Mouse (Mus musculus) midbrain, embryonic 10.5 days (tissue): Measurements from ENCODE around the gene Rps27rt. TPM values are rescaled to one million over a fixed set of nuclear protein-coding genes. Genes with fewer than 3 reads are reported as not detected.
"Not testable (repeated sequence)": the region's sequence is repeated elsewhere in the genome, so short reads cannot be mapped to it uniquely, and the experiment has no call there.

Experiments
- DNase-seq: peaks from one replicate; pipeline ENCODE4 v3.0.0-alpha.2; 2017; ENCODE audit warnings: low spot score
- H3K27ac ChIP-seq: fragments of 300-500 bp; sonication (generic); replicated peaks from 2 replicates; pipeline ENCODE4 v1.5.1; 2016; ENCODE audit warnings: mild to moderate bottlenecking
- H3K27me3 ChIP-seq: fragments of 300-500 bp; sonication (generic); 2 replicates; pipeline ENCODE4 v1.6.1; 2016; ENCODE audit warnings: low read depth, mild to moderate bottlenecking; ENCODE audit not compliant: poor library complexity, severe bottlenecking
- H3K36me3 ChIP-seq: fragments of 300-500 bp; sonication (generic); 2 replicates; pipeline ENCODE4 v1.6.1; 2016; ENCODE audit warnings: mild to moderate bottlenecking, moderate library complexity
- H3K4me1 ChIP-seq: fragments of 300-500 bp; sonication (generic); 2 replicates; pipeline ENCODE4 v1.6.1; 2016
- H3K4me3 ChIP-seq: fragments of 300-500 bp; sonication (generic); 2 replicates; pipeline ENCODE4 v1.5.1; 2016; ENCODE audit warnings: mild to moderate bottlenecking, moderate library complexity
- H3K9me3 ChIP-seq: fragments of 300-500 bp; sonication (generic); replicated peaks from 2 replicates; pipeline ENCODE4 v1.6.1; 2016; ENCODE audit warnings: mild to moderate bottlenecking
- WGBS: fragments of 180-500 bp; shearing (Covaris S2); methylation state at CpG from one replicate; pipeline ENCODE4 v1.1.7; 2016; 5-methylcytosine and 5-hydroxymethylcytosine counted together
- polyA plus RNA-seq: library from polyadenylated mRNA; unstranded; fragments of >200 nt; fragmentation: Nextera tagmentation; extraction: Ambion mirVana; gene quantifications from 2 replicates; pipeline ENCODE4 v1.2.1, GENCODE M21; 2016

The Rps27rt gene
- polyA plus RNA-seq, 1 experiment from 2014 or later, result 286 TPM

GRCm38 (mm10) chr9:114977461-114978280 lies 4.9 kb downstream of the Rps27rt start:
- 9% methylated on average over 30 of the region's 31 CpGs for WGBS
- H3K27ac ChIP-seq, result peak overlapping the region; percentile 91
- DNase-seq, result no peak

GRCm38 (mm10) chr9:114966286-114966685 lies 16.3 kb downstream of the Rps27rt start:
- DNase-seq, H3K27me3 ChIP-seq, H3K9me3 ChIP-seq, H3K4me3 ChIP-seq, H3K27ac ChIP-seq, H3K4me1 ChIP-seq, H3K36me3 ChIP-seq: not testable (repeated sequence)
- 87% methylated on average over 7 of the region's 7 CpGs for WGBS

More at GRCm38 (mm10) chr9:114977461-114978280, 4.9 kb downstream of the Rps27rt start:
- H3K36me3 ChIP-seq, result no peaks in the 10 kb centered on the region
- peaks cover 25% of the 10 kb centered on the region for H3K4me1 ChIP-seq
- no peaks in the 10 kb centered on the region for H3K9me3 ChIP-seq
- peaks cover 50% of the 10 kb centered on the region for H3K27me3 ChIP-seq
- peak overlapping the region; percentile 83 for H3K4me3 ChIP-seq

- Histone ChIP-seq H3K4me1 (peaks cover 4% of the 10 kb centered on the region; the same call in 1 of the 2 replicates), H3K9me3 (peaks cover 4% of the 10 kb centered on the region; the same call in 1 of the 2 replicates), H3K36me3 (no peaks in the 10 kb centered on the region), H3K27me3 (no peaks in the 10 kb centered on the region), H3K4me3 (no peak overlapping the region), H3K27ac (no peak overlapping the region)
- 60% methylated on average over 3 of the region's 3 CpGs for WGBS
- DNase-seq, result no peak
These were observed 18.4 kb downstream of the Rps27rt start for GRCm38 (mm10) chr9:114964093-114964492.

- WGBS, result 88% methylated on average over 6 of the region's 6 CpGs
- H3K36me3 ChIP-seq, result no peaks in the 10 kb centered on the region
- DNase-seq, result no peak
- peaks cover 4% of the 10 kb centered on the region; the same call in 1 of the 2 replicates for H3K9me3 ChIP-seq
- peaks cover 4% of the 10 kb centered on the region; the same call in 1 of the 2 replicates for H3K4me1 ChIP-seq
- H3K27me3 ChIP-seq, result no peaks in the 10 kb centered on the region
- H3K4me3 ChIP-seq, result no peak overlapping the region
- H3K27ac ChIP-seq, result no peak overlapping the region
These were observed 21.7 kb downstream of the Rps27rt start for GRCm38 (mm10) chr9:114960844-114961243.

- Histone ChIP-seq H3K4me1 (peaks cover 4% of the 10 kb centered on the region; the same call in 1 of the 2 replicates), H3K36me3 (no peaks in the 10 kb centered on the region), H3K27ac (no peak overlapping the region), H3K9me3 (peaks cover 4% of the 10 kb centered on the region; the same call in 1 of the 2 replicates), H3K4me3 (no peak overlapping the region), H3K27me3 (no peaks in the 10 kb centered on the region)
- 81% methylated on average over 4 of the region's 4 CpGs for WGBS
- no peak for DNase-seq
These were observed 22.3 kb downstream of the Rps27rt start for GRCm38 (mm10) chr9:114960043-114960789.

GRCm38 (mm10) chr9:114956945-114957344 lies 25.6 kb downstream of the Rps27rt start:
- no peaks in the 10 kb centered on the region for H3K27me3 ChIP-seq
- no peaks in the 10 kb centered on the region for H3K36me3 ChIP-seq
- 47% methylated on average over 5 of the region's 5 CpGs for WGBS
- H3K4me1 ChIP-seq, result no peaks in the 10 kb centered on the region
- DNase-seq, result peak; percentile 39
- no peak overlapping the region for H3K4me3 ChIP-seq
- peaks cover under 1% of the 10 kb centered on the region; the same call in 1 of the 2 replicates for H3K9me3 ChIP-seq
- no peak overlapping the region for H3K27ac ChIP-seq

GRCm38 (mm10) chr9:114955340-114955739 lies 27.2 kb downstream of the Rps27rt start:
- 93% methylated on average over 11 of the region's 11 CpGs for WGBS
- Histone ChIP-seq H3K36me3 (no peaks in the 10 kb centered on the region), H3K27me3 (no peaks in the 10 kb centered on the region), H3K9me3 (no peaks in the 10 kb centered on the region), H3K4me3 (no peak overlapping the region), H3K4me1 (0 out of 2 replicates have a peak, but pooled peaks cover 2% of the 10 kb centered on the region), H3K27ac (no peak overlapping the region)
- DNase-seq, result no peak

- Histone ChIP-seq H3K4me1 (peaks cover 8% of the 10 kb centered on the region; the same call in 1 of the 2 replicates), H3K27me3 (no peaks in the 10 kb centered on the region), H3K9me3 (no peaks in the 10 kb centered on the region), H3K4me3 (no peak overlapping the region), H3K36me3 (no peaks in the 10 kb centered on the region), H3K27ac (no peak overlapping the region)
- no peak for DNase-seq
- 43% methylated on average over 1 of the region's 1 CpGs for WGBS
These were observed 29.7 kb downstream of the Rps27rt start for GRCm38 (mm10) chr9:114952866-114953265.

- DNase-seq, result no peak
- Histone ChIP-seq H3K36me3 (no peaks in the 10 kb centered on the region), H3K4me1 (peaks cover 8% of the 10 kb centered on the region; the same call in 1 of the 2 replicates), H3K27me3 (no peaks in the 10 kb centered on the region), H3K9me3 (no peaks in the 10 kb centered on the region), H3K27ac (no peak overlapping the region; the same call in 1 of the 2 replicates), H3K4me3 (no peak overlapping the region)
- 72% methylated on average over 5 of the region's 5 CpGs for WGBS
These were observed 34.1 kb downstream of the Rps27rt start for GRCm38 (mm10) chr9:114948395-114948794.

GRCm38 (mm10) chr9:114945576-114945975 lies 37.0 kb downstream of the Rps27rt start:
- no peaks in the 10 kb centered on the region for H3K27me3 ChIP-seq
- no peak overlapping the region for H3K4me3 ChIP-seq
- WGBS, result 88% methylated on average over 6 of the region's 6 CpGs
- no peaks in the 10 kb centered on the region for H3K36me3 ChIP-seq
- H3K4me1 ChIP-seq, result peaks cover 8% of the 10 kb centered on the region; the same call in 1 of the 2 replicates
- H3K27ac ChIP-seq, result no peak overlapping the region
- DNase-seq, result no peak
- peaks cover 7% of the 10 kb centered on the region; the same call in 1 of the 2 replicates for H3K9me3 ChIP-seq

GRCm38 (mm10) chr9:114944642-114945041 lies 37.9 kb downstream of the Rps27rt start:
- no peak for DNase-seq
- no peak overlapping the region for H3K4me3 ChIP-seq
- 80% methylated on average over 3 of the region's 3 CpGs for WGBS
- H3K36me3 ChIP-seq, result no peaks in the 10 kb centered on the region
- H3K27me3 ChIP-seq, result no peaks in the 10 kb centered on the region
- H3K27ac ChIP-seq, result no peak overlapping the region
- peaks cover 7% of the 10 kb centered on the region; the same call in 1 of the 2 replicates for H3K9me3 ChIP-seq
- H3K4me1 ChIP-seq, result peaks cover under 1% of the 10 kb centered on the region; the same call in 1 of the 2 replicates

GRCm38 (mm10) chr9:114936687-114937086 lies 45.9 kb downstream of the Rps27rt start:
- H3K4me1 ChIP-seq, result peaks cover 27% of the 10 kb centered on the region
- peaks cover 11% of the 10 kb centered on the region for H3K27me3 ChIP-seq
- DNase-seq, result no peak
- H3K27ac ChIP-seq, result no peak overlapping the region
- H3K4me3 ChIP-seq, result no peak overlapping the region
- no peaks in the 10 kb centered on the region for H3K36me3 ChIP-seq
- H3K9me3 ChIP-seq, result peaks cover 2% of the 10 kb centered on the region; the same call in 1 of the 2 replicates
- 89% methylated on average over 2 of the region's 2 CpGs for WGBS
